Mouse (Mus musculus) liver, embryonic 14.5 days (tissue): ENCODE results near the gene Klhl32. TPM values are rescaled to one million over a fixed set of nuclear protein-coding genes. Genes with fewer than 3 reads are reported as not detected.
A peak's percentile ranks its signal among the peaks of the same experiment; 100 is the strongest.
"Not testable (repeated sequence)": the region's sequence is repeated elsewhere in the genome, so short reads cannot be mapped to it uniquely, and the experiment has no call there.

Source experiments
- ATAC-seq: fragments of 200-750 bp; cut with Nextera tagmentation; 2 replicates; pipeline ENCODE4 v1.8.0; 2017; ENCODE audit warnings: moderate number of reproducible peaks, mild to moderate bottlenecking, moderate library complexity; ENCODE audit not compliant: insufficient read depth
- DNase-seq, 3 experiments: peaks; one replicate each; pipeline ENCODE4 v3.0.0-alpha.2; 2012 to 2013; ENCODE audit warnings: low read depth in 3 of 3, low spot score in 3 of 3
- H3K27ac ChIP-seq: fragments of 300-500 bp; sonication (generic); 2 replicates; pipeline ENCODE4 v1.5.1; 2014; ENCODE audit warnings: moderate library complexity, mild to moderate bottlenecking, control low read depth, inconsistent platforms
- H3K27me3 ChIP-seq: fragments of 300-500 bp; sonication (generic); 2 replicates; pipeline ENCODE4 v1.6.1; 2014; ENCODE audit warnings: mild to moderate bottlenecking, low read length, moderate library complexity; ENCODE audit not compliant: control insufficient read depth, insufficient read depth
- H3K36me3 ChIP-seq: fragments of 300-500 bp; sonication (generic); replicated peaks from 2 replicates; pipeline ENCODE4 v1.6.1; 2014; ENCODE audit warnings: low read depth; ENCODE audit not compliant: control insufficient read depth, insufficient read depth
- H3K4me1 ChIP-seq, 2 experiments: fragments of 200-500 bp in 1 of 2; fragments of 300-500 bp in 1 of 2; sonication (generic) in 1 of 2; replicated peaks; 2 replicates each; pipeline ENCODE4 v1.6.1; 2012 to 2014; ENCODE audit warnings: antibody characterized with exemption in 1 of 2, inconsistent platforms in 1 of 2, low read length in 1 of 2; ENCODE audit not compliant: control insufficient read depth in 2 of 2, insufficient read depth in 2 of 2
- H3K4me2 ChIP-seq: fragments of 300-500 bp; sonication (generic); 2 replicates; pipeline ENCODE4 v1.6.1; 2014; ENCODE audit warnings: low read depth, mild to moderate bottlenecking, control low read depth, moderate library complexity
- H3K4me3 ChIP-seq, 2 experiments: fragments of 200-500 bp in 1 of 2; fragments of 300-500 bp in 1 of 2; sonication (generic) in 1 of 2; 2 replicates each; pipeline ENCODE4 v1.5.1; 2012 to 2014; ENCODE audit warnings: low read depth in 2 of 2, low read length in 2 of 2, mild to moderate bottlenecking in 2 of 2, control low read depth in 1 of 2, inconsistent platforms in 1 of 2, moderate library complexity in 1 of 2; ENCODE audit not compliant: insufficient read depth in 1 of 2
- H3K9ac ChIP-seq: fragments of 300-500 bp; sonication (generic); replicated peaks from 2 replicates; pipeline ENCODE4 v1.6.1; 2014; ENCODE audit warnings: mild to moderate bottlenecking, control low read depth, moderate library complexity
- H3K9me3 ChIP-seq: fragments of 300-500 bp; sonication (generic); 2 replicates; pipeline ENCODE4 v1.6.1; 2016; ENCODE audit warnings: low read length, mixed read lengths; ENCODE audit not compliant: control insufficient read depth
- CTCF ChIP-seq: IDR thresholded peaks from 2 replicates; pipeline ENCODE4 v1.5.1; 2016; ENCODE audit warnings: antibody characterized with exemption, low read depth, control low read depth
- EP300 ChIP-seq: IDR thresholded peaks from 2 replicates; pipeline ENCODE4 v1.6.1; 2016; ENCODE audit warnings: antibody characterized with exemption, low read depth
- WGBS: fragments of 180-500 bp; shearing (Covaris S2); extraction: QIAGEN DNeasy Blood & Tissue Kit; methylation state at CpG from one replicate; pipeline ENCODE4 v1.1.7; 2014; ENCODE audit not compliant: insufficient replicate concordance; 5-methylcytosine and 5-hydroxymethylcytosine counted together
- polyA plus RNA-seq, 2 experiments: library from polyadenylated mRNA; depleted of rRNA in 1 of 2; stranded (reverse) in 1 of 2; unstranded in 1 of 2; fragments of >200 nt; fragmentation: Nextera tagmentation in 1 of 2; extraction: Ambion mirVana in 1 of 2; gene quantifications; 2 replicates each; pipeline versions ENCODE4 v1.2.1 to v1.2.3; 2012 to 2014

Gene Klhl32
- polyA plus RNA-seq, 2 experiments, result 0.01 to 0.14 TPM

DNA sequence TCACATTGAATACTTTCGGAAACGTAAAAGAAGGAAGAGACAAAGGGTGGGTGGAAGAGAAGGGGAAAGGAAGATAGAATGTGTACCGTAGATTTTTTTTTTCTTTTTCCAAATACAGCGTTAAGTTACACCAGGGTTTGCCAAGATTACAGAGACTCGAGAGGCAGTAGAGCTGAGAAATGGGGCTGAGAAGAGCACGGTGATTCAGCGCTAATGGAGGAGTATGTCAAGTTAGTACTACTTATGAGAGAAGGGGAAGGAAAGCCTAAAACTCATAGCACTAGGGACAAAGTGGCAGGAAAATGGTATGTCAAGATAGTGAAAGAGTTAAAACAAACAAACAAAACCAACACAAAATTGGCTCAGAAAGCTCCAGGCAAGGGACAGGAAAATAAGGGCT, 46.4 kb upstream of the Klhl32 start:
- ATAC-seq, result peak; percentile 69

DNA sequence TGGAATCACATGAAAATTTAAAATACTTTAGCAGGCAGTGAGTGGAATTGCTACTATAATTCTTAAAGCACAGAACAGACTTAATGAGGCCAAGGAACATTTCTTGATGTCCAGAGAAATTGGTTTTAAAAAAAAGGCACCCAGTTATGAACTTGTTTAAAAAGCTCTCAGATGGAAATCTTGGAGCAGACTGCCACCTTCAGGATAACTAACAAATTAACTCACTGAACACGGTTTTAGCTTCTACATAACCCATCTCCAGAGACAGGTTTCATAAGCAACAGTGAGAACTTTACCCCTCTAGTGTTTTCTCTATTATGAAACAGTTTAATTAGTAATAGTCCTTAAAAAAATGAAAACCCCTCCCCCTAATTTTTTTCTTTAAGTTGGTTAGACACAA, 45.9 kb upstream of the Klhl32 start:
- no peak overlapping the region for H3K4me3 ChIP-seq
- H3K4me1 ChIP-seq, result peaks cover 0 to 3% of the 10 kb centered on the region in 2 experiments; a peak in 1 of 4 replicates
- H3K9ac ChIP-seq, result no peak overlapping the region
- peaks cover 3% of the 10 kb centered on the region for H3K36me3 ChIP-seq
- TF ChIP-seq CTCF, result peak; percentile 40; the same call in 1 of the 2 replicates
- TF ChIP-seq EP300, result no peak
- H3K27me3 ChIP-seq, result no peaks in the 10 kb centered on the region
- no peaks in the 10 kb centered on the region for H3K9me3 ChIP-seq
- H3K4me2 ChIP-seq, result peak overlapping the region; percentile 80
- DNase-seq (peak; percentile 17 to 46 (median 19)), ATAC-seq (no peak)
- no peak overlapping the region for H3K27ac ChIP-seq
- 0% methylated on average over 1 of the region's 1 CpGs for WGBS

More for the DNA sequence above, 46.4 kb upstream of the Klhl32 start:
- peak overlapping the region; percentile 80 for H3K4me2 ChIP-seq
- peaks cover 0 to 3% of the 10 kb centered on the region in 2 experiments; a peak in 1 of 4 replicates for H3K4me1 ChIP-seq
- whole genome bisulfite sequencing, result 11% methylated on average over 7 of the region's 7 CpGs
- H3K9me3 ChIP-seq, result no peaks in the 10 kb centered on the region
- DNase-seq, result peak; percentile 20 to 36 (median 28)
- no peak for TF ChIP-seq EP300
- no peak for TF ChIP-seq CTCF
- no peak overlapping the region for H3K27ac ChIP-seq
- peaks cover 6% of the 10 kb centered on the region for H3K36me3 ChIP-seq
- peak overlapping the region; percentile 46 for H3K9ac ChIP-seq
- no peaks in the 10 kb centered on the region for H3K27me3 ChIP-seq
- H3K4me3 ChIP-seq, result peak overlapping the region; percentile 71 to 87

DNA sequence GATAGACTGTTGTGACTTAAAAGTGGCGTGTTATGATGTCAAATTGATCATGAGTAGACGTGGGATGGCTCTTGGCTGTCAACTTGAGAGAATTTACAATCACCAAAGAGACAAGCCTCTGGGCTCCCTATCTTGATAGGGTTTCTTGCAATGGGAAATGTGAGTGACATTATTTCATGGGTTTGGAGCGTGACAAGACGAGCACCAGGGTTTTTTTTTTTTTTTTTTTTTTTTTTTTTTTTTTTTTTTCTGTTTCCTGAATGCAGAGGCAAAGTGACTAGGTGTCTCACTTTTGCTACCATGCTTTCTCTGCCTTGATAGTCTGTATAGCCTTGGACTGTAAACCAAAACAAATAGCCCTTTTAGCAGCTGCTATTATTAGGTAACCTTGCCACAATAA, 43.7 kb upstream of the Klhl32 start:
- Histone ChIP-seq H3K9ac (no peak overlapping the region), H3K27me3 (no peaks in the 10 kb centered on the region), H3K9me3 (no peaks in the 10 kb centered on the region), H3K27ac (no peak overlapping the region), H3K4me2 (no peak overlapping the region), H3K4me1 (peaks cover 0 to 3% of the 10 kb centered on the region in 2 experiments; a peak in 1 of 4 replicates), H3K4me3 (no peak overlapping the region), H3K36me3 (no peaks in the 10 kb centered on the region)
- DNase-seq (no peak), ATAC-seq (no peak)
- TF ChIP-seq CTCF (no peak), EP300 (no peak)
- 40% methylated on average over 4 of the region's 4 CpGs for WGBS

DNA sequence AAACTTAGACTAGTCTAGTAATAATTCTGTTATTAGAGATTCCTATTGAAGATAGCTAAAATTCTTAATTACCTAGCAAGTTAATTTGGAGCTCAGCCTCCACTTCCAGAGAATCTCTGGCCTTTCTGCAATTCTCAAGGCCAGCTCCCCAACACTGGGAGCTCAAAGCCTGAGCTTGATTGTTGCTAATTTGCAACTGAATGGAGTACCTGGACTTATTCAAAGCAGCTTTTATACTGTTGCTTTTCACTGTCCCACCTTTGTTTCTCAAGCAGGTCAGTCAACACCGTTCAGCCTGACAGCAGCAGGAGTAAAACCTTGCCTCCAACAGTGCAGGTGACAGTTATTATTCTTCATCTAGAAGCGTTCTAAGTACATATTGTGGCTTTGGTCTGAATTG, 41.4 kb upstream of the Klhl32 start:
- not testable (repeated sequence) for H3K27me3 ChIP-seq, H3K4me2 ChIP-seq, H3K9me3 ChIP-seq, ATAC-seq, DNase-seq, H3K36me3 ChIP-seq, H3K9ac ChIP-seq, H3K4me1 ChIP-seq, H3K27ac ChIP-seq, H3K4me3 ChIP-seq
- WGBS, result 51% methylated on average over 2 of the region's 2 CpGs

DNA sequence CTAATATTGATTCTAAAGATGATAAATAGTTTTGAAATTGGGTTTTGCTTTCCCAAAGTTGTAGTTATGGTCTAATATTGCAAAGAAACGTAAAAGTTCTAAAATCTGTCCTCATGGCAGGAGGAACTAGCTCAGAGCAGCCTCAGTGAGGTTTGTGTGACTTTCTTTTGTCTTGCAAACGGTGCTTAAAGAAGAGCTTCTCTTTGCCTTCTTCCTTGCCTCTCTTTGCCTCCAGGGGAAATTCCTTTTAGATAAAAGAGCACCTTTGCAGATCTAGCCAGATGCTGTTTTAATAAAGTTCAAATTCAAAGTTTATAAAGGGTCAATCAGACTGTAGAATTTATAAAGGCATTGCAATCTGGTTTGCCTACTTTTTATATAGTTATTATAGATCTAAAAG, 38.5 kb upstream of the Klhl32 start:
- not testable (repeated sequence) for DNase-seq, H3K36me3 ChIP-seq, H3K27ac ChIP-seq, H3K4me2 ChIP-seq, H3K9ac ChIP-seq, H3K4me3 ChIP-seq, ATAC-seq, H3K9me3 ChIP-seq, H3K27me3 ChIP-seq, H3K4me1 ChIP-seq
- 29% methylated on average over 2 of the region's 2 CpGs for WGBS
